Mouse (Mus musculus) spleen, adult 2 months (tissue): ENCODE data around the gene Fam89b.

Experiments used
- CTCF ChIP-seq: fragments of 200-500 bp; IDR thresholded peaks from 2 replicates; pipeline ENCODE4 v1.5.1; 2011; ENCODE audit warnings: mild to moderate bottlenecking, inconsistent platforms; ENCODE audit not compliant: insufficient read depth, insufficient read length, insufficient replicate concordance; ENCODE audit errors: extremely low read depth
- POLR2A ChIP-seq: fragments of 200-500 bp; IDR thresholded peaks from 2 replicates; pipeline ENCODE4 v1.6.1; 2011; ENCODE audit warnings: low read depth, low read length, inconsistent platforms

DNA sequence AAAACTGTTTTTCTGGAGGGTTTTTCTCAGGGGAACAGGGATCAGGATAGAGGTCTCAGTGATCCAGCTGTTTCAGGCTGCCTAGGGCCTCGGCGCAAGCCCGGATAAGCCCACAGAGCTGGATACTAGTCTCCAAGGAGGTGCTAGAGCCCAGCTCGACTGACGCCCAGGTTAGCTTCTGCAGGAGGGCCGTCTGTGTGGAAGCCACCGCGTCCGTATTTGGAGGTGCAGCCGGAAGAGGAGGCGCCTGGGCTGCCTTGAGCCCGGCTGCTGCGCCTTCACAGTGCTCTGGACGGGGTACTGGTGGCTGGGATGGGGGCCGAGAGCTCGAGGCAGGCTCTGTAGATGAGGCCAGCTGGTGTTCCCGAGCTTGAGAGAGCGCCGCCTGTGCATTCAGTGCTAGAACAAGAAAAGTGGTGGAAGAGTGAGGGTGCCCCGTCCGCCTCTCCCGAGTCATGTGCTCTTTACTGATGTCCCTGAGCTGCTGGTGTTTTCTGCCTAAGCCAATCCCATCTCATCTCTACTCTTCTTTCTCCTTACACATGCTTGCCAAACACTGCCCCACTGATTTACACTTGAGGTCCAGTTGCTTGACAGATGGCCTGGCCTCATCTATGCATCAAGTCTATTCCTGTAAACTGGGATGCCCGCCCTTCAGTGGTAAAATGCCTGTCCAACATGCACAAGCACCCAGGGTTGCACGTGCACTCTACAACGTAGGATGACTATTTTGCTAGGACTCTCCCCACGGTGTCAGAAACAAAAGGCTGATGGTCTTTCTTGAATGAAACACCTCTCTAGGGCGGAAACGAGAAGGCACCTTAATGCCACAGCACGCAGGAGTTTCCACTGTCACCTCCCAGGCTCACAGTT lies 1.1 kb upstream of the Fam89b start:
- TF ChIP-seq CTCF (no peak), POLR2A (no peak)
